Mouse (Mus musculus) liver, adult 2 months (tissue): ENCODE measurements around the gene Ppil2. TPM values are rescaled to one million over a fixed set of nuclear protein-coding genes. Genes with fewer than 3 reads are reported as not detected.

ENCODE experiments used
- DNase-seq: peaks from one replicate; pipeline ENCODE4 v3.0.0-alpha.2; 2011; ENCODE audit warnings: low read depth, low spot score; ENCODE audit errors: extremely low read depth
- H3K27ac ChIP-seq: fragments of 200-500 bp; replicated peaks from 2 replicates; pipeline ENCODE4 v1.5.1; 2012; ENCODE audit warnings: low read depth, mild to moderate bottlenecking, control low read depth, inconsistent platforms, low read length; ENCODE audit not compliant: insufficient read depth
- H3K27me3 ChIP-seq: fragments of 200-500 bp; 2 replicates; pipeline ENCODE4 v1.6.1; 2012; ENCODE audit warnings: mild to moderate bottlenecking, moderate library complexity, low read length, inconsistent platforms; ENCODE audit not compliant: control insufficient read depth, insufficient read depth
- H3K36me3 ChIP-seq: fragments of 200-500 bp; 2 replicates; pipeline ENCODE4 v1.6.1; 2012; ENCODE audit warnings: low read length, inconsistent platforms; ENCODE audit not compliant: control insufficient read depth, insufficient read depth
- H3K4me1 ChIP-seq: fragments of 200-500 bp; 2 replicates; pipeline ENCODE4 v1.6.1; 2011; ENCODE audit warnings: low read length; ENCODE audit not compliant: control insufficient read depth, insufficient read depth
- H3K4me3 ChIP-seq: fragments of 200-500 bp; 2 replicates; pipeline ENCODE4 v1.5.1; 2011; ENCODE audit warnings: low read depth, mild to moderate bottlenecking, control low read depth, low read length, moderate library complexity; ENCODE audit not compliant: insufficient read depth
- H3K79me2 ChIP-seq: fragments of 200-500 bp; 2 replicates; pipeline ENCODE4 v1.6.1; 2012; ENCODE audit warnings: inconsistent platforms, mild to moderate bottlenecking, low read length, moderate library complexity; ENCODE audit not compliant: control insufficient read depth, insufficient read depth
- H3K9ac ChIP-seq: fragments of 200-500 bp; 2 replicates; pipeline ENCODE4 v1.6.1; 2012; ENCODE audit warnings: low read depth, mild to moderate bottlenecking, control low read depth, inconsistent platforms, low read length
- CTCF ChIP-seq: fragments of 200-500 bp; IDR thresholded peaks from 2 replicates; pipeline ENCODE4 v1.5.1; 2011; ENCODE audit warnings: low read depth, low read length, control low read depth
- POLR2A ChIP-seq: fragments of 200-500 bp; IDR thresholded peaks from 2 replicates; pipeline ENCODE4 v1.6.1; 2011; ENCODE audit warnings: low read length, control low read depth; ENCODE audit not compliant: insufficient read depth; ENCODE audit errors: extremely low read depth
- WGBS: fragments of 180-500 bp; shearing (Covaris S2); methylation state at CpG from one replicate; pipeline ENCODE4 v1.1.7; 2018; 5-methylcytosine and 5-hydroxymethylcytosine counted together
- polyA plus RNA-seq: library from polyadenylated mRNA; depleted of rRNA; stranded (reverse); fragments of >200 nt; gene quantifications from 2 replicates; pipeline ENCODE4 v1.2.3, GENCODE M21; 2012
- total RNA-seq: library from RNA; depleted of rRNA; stranded (reverse); fragments of >200 nt; gene quantifications from 2 replicates; pipeline ENCODE4 v1.2.3, GENCODE M21; 2014

Ppil2 gene
- total and polyA plus RNA-seq, 2 experiments = 48.4 to 49.7 TPM

GRCm38 (mm10) chr16:17132089-17132905 is 21.2 kb upstream of the Ppil2 start, which contains the start of gene Sdf2l1:
Sdf2l1 (minus strand) TSS chr16:17132383.
- H3K4me3 ChIP-seq = peak within 1 kb of the TSS; percentile 86
- H3K36me3 ChIP-seq = no peaks in the 10 kb centered on the region
- H3K27ac ChIP-seq = no peak within 1 kb of the TSS; the same call in 1 of the 2 replicates
- TF ChIP-seq CTCF (no peak), POLR2A (peak; percentile 33; the same call in 1 of the 2 replicates)
- DNase-seq = peak; percentile 86
- no peaks in the 10 kb centered on the region for H3K79me2 ChIP-seq
- peak within 1 kb of the TSS; percentile 78 for H3K9ac ChIP-seq
- peaks cover 11% of the 10 kb centered on the region for H3K4me1 ChIP-seq
- H3K27me3 ChIP-seq = no peaks in the 10 kb centered on the region
- under 1% methylated on average over 47 of the region's 47 CpGs for WGBS

- no peak for DNase-seq
- peak overlapping the region; percentile 86 for H3K4me3 ChIP-seq
- H3K36me3 ChIP-seq = no peaks in the 10 kb centered on the region
- 7% methylated on average over 43 of the region's 43 CpGs for WGBS
- peaks cover 11% of the 10 kb centered on the region for H3K4me1 ChIP-seq
- peak overlapping the region; percentile 78 for H3K9ac ChIP-seq
- no peak overlapping the region; the same call in 1 of the 2 replicates for H3K27ac ChIP-seq
- H3K27me3 ChIP-seq = no peaks in the 10 kb centered on the region
- TF ChIP-seq CTCF (peak; percentile 61), POLR2A (no peak)
- H3K79me2 ChIP-seq = no peaks in the 10 kb centered on the region
Observed at GRCm38 (mm10) chr16:17131191-17132088, 20.4 kb upstream of the Ppil2 start.

GRCm38 (mm10) chr16:17127292-17127691 is 16.2 kb upstream of the Ppil2 start:
- no peaks in the 10 kb centered on the region for H3K27me3 ChIP-seq
- H3K4me3 ChIP-seq = no peak overlapping the region
- H3K36me3 ChIP-seq = no peaks in the 10 kb centered on the region
- peak; percentile 57 for DNase-seq
- TF ChIP-seq CTCF (peak; percentile 73), POLR2A (no peak)
- WGBS = 96% methylated on average over 1 of the region's 1 CpGs
- H3K4me1 ChIP-seq = peaks cover 12% of the 10 kb centered on the region
- no peak overlapping the region for H3K27ac ChIP-seq
- no peak overlapping the region for H3K9ac ChIP-seq
- no peaks in the 10 kb centered on the region for H3K79me2 ChIP-seq

- Histone ChIP-seq H3K4me1 (0 out of 2 replicates have a peak, but pooled peaks cover 2% of the 10 kb centered on the region), H3K27ac (no peak within 1 kb of the TSS), H3K4me3 (peak within 1 kb of the TSS; percentile 11; the same call in 1 of the 2 replicates), H3K27me3 (no peaks in the 10 kb centered on the region), H3K9ac (no peak within 1 kb of the TSS), H3K36me3 (no peaks in the 10 kb centered on the region), H3K79me2 (no peaks in the 10 kb centered on the region)
- TF ChIP-seq POLR2A = no peak
- TF ChIP-seq CTCF = no peak
- WGBS = 4% methylated on average over 25 of the region's 25 CpGs
- peak; percentile 58 for DNase-seq
Observed at GRCm38 (mm10) chr16:17124871-17125520, 13.9 kb upstream of the Ppil2 start, which contains the start of gene 2610318N02Rik. 2610318N02Rik (minus strand) TSS chr16:17125167.

- no peak overlapping the region for H3K9ac ChIP-seq
- no peaks in the 10 kb centered on the region for H3K79me2 ChIP-seq
- no peak for DNase-seq
- TF ChIP-seq CTCF (no peak), POLR2A (no peak)
- H3K27ac ChIP-seq = no peak overlapping the region
- 0 out of 2 replicates have a peak, but pooled peaks cover 2% of the 10 kb centered on the region for H3K4me1 ChIP-seq
- H3K27me3 ChIP-seq = no peaks in the 10 kb centered on the region
- 46% methylated on average over 22 of the region's 22 CpGs for whole genome bisulfite sequencing
- H3K36me3 ChIP-seq = no peaks in the 10 kb centered on the region
- H3K4me3 ChIP-seq = no peak overlapping the region
Observed at GRCm38 (mm10) chr16:17124119-17124870, 13.2 kb upstream of the Ppil2 start.
